Mouse (Mus musculus) left cerebral cortex, adult 18-20 months (tissue): ENCODE measurements around the gene Nhej1. TPM values are rescaled to one million over a fixed set of nuclear protein-coding genes. Genes with fewer than 3 reads are reported as not detected.
A peak's percentile ranks its signal among the peaks of the same experiment; 100 is the strongest.

Source experiments
- DNase-seq, 2 experiments: peaks; one replicate each; pipeline ENCODE4 v3.0.0; 2021 to 2022; ENCODE audit warnings: low spot score in 2 of 2, mixed read lengths in 1 of 2
- total RNA-seq, 2 experiments: library from RNA; stranded (reverse); gene quantifications; 2 replicates each; pipeline ENCODE4 v1.2.3; 2021

The Nhej1 gene
- total RNA-seq, 2 experiments from 2014 or later: 1.8 to 2.4 TPM

DNA sequence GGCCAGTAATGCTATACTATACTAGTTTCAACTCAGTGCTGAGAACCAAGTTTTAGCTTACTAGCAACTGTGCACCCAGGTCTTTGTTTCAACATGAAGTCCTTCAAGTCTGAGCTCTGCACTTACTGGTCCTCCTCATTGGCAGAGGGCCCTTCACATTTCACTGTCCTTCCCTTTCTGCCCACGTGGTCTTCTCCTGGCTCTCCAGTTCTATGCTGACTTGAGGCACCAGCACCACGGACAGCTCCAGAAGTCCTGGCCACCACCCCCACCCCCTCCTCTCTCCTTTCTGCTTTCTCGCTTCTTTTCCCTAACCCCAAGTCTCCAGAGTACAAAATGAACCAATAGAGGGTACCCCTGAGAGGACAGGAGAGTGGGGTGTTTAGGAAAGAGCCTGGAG lies 185.2 kb downstream of the Nhej1 start:
- DNase-seq: no peak

DNA sequence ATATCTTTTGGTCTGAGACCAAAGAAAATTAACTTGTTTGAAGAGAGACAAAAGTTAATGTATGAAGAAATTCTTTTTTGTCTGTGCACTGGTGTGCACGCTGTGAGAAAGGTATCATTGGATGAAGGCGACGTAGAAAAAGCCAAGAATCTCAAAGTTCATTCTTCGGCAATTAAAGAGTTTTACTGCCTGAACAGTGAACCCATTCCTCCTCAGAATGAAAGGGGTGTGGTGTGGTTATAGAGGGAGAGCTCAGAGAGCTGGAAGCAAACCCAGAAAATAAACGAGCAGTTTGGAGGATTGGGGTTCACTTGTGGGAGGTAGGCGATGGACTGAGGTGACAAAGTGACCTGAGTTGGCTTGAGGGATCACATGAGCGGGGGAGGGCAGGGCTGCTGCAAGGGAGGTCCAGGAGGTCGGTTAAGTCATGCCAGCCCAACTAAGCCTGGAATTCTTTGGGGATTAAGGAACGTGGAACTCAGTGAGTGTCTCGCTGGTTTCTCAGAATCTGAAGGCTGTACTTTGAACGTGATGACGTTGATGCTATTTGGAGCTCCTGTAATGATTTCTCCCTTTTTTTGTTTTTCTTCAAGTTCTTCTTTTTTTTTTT lies 188.7 kb downstream of the Nhej1 start:
- DNase-seq: no peak

DNA sequence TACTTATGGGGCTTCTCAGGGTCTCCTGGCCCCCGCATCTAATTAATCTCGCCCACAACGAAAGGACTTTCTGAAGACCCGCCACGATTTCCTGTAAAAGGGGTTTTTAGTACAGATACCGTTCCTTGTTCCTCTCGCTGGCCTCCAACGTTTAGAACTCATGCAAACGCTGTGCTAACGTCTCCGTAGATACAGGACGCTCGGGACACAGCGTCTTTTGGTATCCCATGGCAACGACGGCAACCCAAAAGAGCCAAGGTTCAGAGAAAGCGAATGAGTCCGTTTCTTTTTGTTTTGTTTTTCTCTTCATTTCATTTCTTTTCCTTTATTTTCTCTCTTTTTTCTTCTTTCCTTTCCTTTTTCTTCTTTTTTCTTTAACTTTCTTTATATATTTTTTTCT lies 189.6 kb downstream of the Nhej1 start, which contains the start of gene Cfap65:
TSS of gene Cfap65 (minus strand) at position 198 of the 400 bp plus-strand sequence.
- DNase-seq: peak; percentile 79 to 82

DNA sequence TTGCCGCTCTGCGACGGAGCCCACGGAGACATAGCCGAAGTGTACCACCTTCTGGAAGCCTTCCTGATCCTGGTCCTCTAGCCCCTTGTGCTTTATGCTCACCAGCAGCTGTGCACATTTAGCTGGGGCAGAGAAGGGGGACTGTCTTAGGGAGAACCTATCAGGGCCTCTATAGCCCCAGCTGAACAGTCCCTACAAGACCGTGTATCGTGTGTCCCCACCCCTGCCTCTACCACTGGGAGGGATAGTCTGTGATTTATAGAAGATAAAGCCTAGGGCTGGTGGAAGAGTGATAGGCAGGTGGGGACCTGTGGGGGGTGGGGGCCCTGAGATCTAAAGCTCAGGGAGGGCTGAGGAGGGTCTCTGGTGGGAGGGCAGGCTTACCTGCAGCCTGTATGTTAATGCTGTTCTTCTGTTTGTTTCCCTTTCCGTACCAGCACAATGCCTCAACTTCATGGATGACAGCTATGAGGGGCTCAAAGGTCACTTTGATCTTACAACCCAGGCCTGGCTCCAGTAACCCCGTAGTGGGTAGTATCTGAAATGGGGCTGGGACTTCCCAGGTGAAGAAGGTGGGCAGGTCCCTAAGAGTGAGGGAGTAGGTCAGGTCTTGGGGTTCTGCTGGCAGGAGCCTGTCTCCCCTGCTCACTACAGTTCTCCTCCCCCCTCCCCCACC lies 197.2 kb downstream of the Nhej1 start:
- DNase-seq: no peak

DNA sequence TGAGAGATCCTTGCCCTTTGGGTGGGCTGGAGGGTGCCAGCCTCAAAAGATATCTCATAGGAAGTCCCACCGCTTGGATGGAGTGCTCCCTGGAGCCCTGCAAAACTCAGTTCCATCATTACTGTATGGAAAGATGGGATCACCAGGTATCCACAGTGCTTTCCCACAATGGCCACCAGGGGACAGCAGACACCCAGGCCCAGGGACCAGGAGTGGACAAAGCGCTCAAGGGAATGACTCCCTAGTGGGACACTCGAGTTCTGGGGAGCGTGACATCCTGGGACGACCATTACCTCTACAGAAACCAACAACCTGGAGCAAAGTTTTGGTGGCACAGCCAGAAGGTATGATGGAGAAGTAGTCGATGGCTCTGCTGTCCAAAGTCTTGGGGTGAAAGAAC lies 198.3 kb downstream of the Nhej1 start:
- peak; percentile 58 to 67 for DNase-seq

DNA sequence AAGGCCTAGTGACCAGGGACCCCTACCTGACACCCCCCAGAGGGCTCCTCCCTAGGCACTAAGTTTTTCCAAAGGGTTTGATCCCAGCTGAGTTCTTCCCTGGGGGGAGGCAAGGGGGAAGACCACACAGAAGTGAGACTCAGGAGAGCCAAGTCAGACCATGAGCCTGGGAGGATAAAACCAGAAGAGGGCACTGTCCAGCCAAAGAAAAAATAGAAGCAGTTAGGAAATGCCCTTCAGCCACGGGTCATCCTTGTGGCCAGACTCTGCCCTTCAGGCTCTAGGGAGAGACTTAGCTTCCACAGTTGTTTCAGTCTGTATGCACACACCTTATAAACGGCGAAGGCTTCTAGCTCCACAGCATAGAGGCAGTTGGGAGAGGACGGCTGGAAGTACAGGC lies 200.5 kb downstream of the Nhej1 start:
- no peak for DNase-seq

Other genes starting within 250 kb of the Nhej1 start
- not detected for gene Fev, start 239.8 kb downstream of the Nhej1 start, total RNA-seq
- under 1 TPM in 1 of 2 experiments, not detected in 1; 0.80 TPM for gene Cryba2, start 232.1 kb downstream of the Nhej1 start, total RNA-seq
- gene Cfap65, start 189.6 kb downstream of the Nhej1 start, total RNA-seq: 1 to 10 TPM; 2.8 to 3.0 TPM
- under 1 TPM; 0.30 to 0.72 TPM for gene Ihh, start 173.5 kb downstream of the Nhej1 start, total RNA-seq
- 1 to 10 TPM; 2.0 to 3.9 TPM for gene Slc23a3, start 8.7 kb upstream of the Nhej1 start, total RNA-seq
- gene Cnppd1, start 17.5 kb upstream of the Nhej1 start, total RNA-seq: 10 to 100 TPM; 31.1 to 35.2 TPM
- gene Retreg2, start 17.6 kb upstream of the Nhej1 start, total RNA-seq: 100 to 1,000 TPM; 210 to 215 TPM
- gene Zfand2b, start 43.4 kb upstream of the Nhej1 start, total RNA-seq: 10 to 100 TPM; 26.3 to 29.1 TPM
- gene Abcb6, start 55.2 kb upstream of the Nhej1 start, total RNA-seq: 10 to 100 TPM; 20.4 to 22.2 TPM
- gene Ankzf1, start 67.0 kb upstream of the Nhej1 start, total RNA-seq: 10 to 100 TPM; 24.4 to 27.0 TPM
- gene Atg9a, start 67.0 kb upstream of the Nhej1 start, total RNA-seq: 100 to 1,000 TPM; 124 to 125 TPM
- 10 to 100 TPM; 10.8 to 12.2 TPM for gene Glb1l, start 85.6 kb upstream of the Nhej1 start, total RNA-seq
- gene Stk16, start 85.6 kb upstream of the Nhej1 start, total RNA-seq: 10 to 100 TPM; 86.2 to 89.3 TPM
- gene Tuba4a, start 94.7 kb upstream of the Nhej1 start, total RNA-seq: 100 to 1,000 TPM; 630 to 703 TPM
- not detected for gene A630095N17Rik, start 106.9 kb upstream of the Nhej1 start, total RNA-seq
- gene Dnajb2, start 111.2 kb upstream of the Nhej1 start, total RNA-seq: 100 to 1,000 TPM; 107 to 116 TPM
- gene Ptprn, start 139.3 kb upstream of the Nhej1 start, total RNA-seq: 100 to 1,000 TPM; 480 to 486 TPM
- gene Resp18, start 153.2 kb upstream of the Nhej1 start, total RNA-seq: 100 to 1,000 TPM; 169 to 185 TPM
- gene Dnpep, start 192.8 kb upstream of the Nhej1 start, total RNA-seq: 10 to 100 TPM; 56.5 to 57.4 TPM
- under 1 TPM; 0.88 to 0.91 TPM for gene Des, start 235.1 kb upstream of the Nhej1 start, total RNA-seq